Mouse (Mus musculus) layer of hippocampus, postnatal 14 days (tissue): Measurements from ENCODE around the gene Cacna1h. TPM values are rescaled to one million over a fixed set of nuclear protein-coding genes. Genes with fewer than 3 reads are reported as not detected.

ENCODE experiments used
- DNase-seq, 2 experiments: peaks; one replicate each; pipeline ENCODE4 v3.0.0; 2021 to 2022; ENCODE audit warnings: low spot score in 2 of 2, mixed read lengths in 1 of 2
- total RNA-seq, 2 experiments: library from RNA; stranded (reverse); gene quantifications; 2 replicates each; pipeline ENCODE4 v1.2.3; 2021

Gene Cacna1h
- total RNA-seq, 2 experiments from 2014 or later = 80.9 to 98.4 TPM

DNA sequence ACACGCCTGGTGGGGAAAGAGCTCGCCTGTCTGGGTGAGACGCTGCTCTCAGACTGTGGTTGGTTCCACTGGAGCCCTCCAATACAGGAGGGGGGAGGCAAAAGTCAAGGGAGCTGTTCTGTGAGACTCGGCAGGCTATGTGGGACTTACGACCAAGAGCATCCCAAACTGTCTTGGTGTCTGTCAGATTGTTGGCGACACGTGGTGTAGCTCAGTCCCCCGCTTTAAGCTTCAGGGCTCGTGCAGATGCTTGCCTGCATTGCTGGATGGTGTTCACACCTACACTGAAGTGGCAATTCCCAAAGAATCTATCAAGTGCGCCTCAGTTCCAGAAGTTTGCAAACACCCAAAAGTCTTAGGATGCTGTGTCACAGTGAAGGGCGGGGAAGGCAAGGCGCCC, 14.3 kb upstream of the Cacna1h start:
- DNase-seq = no peak

- DNase-seq = no peak
These were observed 12.3 kb upstream of the Cacna1h start for GRCm38 (mm10) chr17:25445841-25446240.

DNA sequence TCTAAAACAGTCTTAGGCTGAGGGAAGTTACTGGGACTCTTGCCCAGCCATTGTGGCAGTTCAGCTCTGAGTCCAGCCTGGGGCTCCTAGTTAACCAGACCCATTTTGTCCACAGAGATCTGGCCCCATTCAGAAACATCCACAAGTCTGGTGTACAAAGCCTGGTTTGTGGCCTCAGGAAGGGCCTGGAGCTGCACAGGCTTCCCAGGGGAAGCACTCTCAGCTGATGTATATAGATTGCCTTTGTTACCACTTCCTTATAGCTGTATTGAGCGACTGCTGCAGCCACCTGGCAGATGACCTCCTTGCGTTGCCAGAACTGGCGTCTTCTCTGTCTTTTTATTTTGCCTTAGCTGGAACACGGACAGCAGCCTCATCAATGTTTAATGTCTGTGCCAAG, 11.5 kb upstream of the Cacna1h start:
- no peak for DNase-seq

DNA sequence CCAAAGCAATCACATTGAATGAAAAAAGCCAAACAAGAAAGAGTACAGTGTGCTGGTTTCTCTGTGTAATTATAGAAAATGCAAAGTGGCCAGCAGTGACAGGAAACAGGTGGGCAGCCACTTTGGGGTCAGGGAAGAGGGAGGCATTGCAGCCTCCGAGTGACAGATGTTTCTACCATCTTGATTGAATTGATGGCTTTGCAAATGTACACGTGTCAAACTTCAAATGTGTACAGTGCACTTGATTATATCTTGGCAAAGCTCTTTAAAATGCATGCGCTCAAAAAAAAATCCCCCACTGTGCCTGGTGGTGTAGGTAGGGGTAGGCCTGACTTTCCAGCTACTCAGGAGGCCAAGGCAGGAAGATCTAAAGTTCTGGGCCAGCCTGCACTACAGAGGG, 9.3 kb upstream of the Cacna1h start:
- DNase-seq = no peak

- DNase-seq = no peak
These were observed 7.8 kb upstream of the Cacna1h start for GRCm38 (mm10) chr17:25441417-25441816.

DNA sequence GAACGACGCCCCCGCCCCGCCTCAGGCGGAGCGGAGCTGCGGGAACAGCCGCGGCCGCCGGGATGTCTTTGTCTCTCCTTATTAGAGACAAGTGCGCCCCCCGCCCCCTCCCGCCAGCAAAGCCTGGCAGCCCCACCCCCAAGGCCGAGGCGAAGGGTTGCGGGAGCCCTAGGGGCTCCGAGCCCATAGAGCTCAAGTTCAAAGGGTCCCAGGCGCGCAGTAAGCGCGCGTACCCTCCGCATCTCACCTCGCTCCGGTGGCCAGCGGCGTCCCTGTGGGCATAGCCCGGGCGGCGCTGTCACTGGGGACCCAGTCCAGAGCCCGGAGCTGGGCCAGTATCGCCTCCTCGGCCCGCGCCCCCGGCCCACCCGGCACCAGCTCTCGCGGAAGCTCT, 363 bp downstream of the Cacna1h start:
- DNase-seq = no peak

DNA sequence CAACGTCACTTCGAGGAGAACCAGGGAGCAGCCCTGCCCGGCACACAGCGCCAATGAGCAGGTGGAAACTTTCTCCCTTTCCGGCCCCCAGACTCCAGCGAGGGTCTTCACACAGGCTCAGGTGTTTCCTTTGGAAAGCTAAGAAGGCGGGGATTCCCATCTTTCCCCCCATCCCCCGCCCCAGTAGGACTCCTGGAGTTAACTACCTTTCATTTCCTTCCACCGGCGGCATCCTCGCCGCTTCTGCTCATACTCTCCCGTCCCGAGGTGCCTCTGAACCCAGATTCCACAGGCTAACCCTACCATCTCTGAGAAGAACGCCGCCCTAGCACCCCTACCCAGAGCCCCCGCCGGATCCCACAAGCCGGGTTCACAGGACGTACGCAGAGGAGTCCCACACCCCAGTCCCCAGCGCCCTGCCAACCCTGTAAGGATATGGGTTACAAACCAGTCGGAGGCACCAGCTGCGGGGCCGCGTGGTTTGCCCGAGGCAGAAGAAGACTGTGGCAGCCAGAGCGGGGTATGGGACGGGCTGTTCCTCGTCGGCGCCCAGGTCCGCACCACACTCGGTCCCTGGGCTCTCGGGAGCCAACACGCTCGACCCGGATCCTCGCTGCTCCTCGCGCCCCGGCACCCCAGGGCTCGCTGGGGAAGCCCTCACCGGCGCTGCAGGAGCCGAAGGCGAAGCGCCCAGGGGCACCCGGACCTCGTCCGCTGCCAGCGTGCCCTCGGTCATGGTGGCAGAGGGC, 976 bp downstream of the Cacna1h start:
- no peak for DNase-seq

GRCm38 (mm10) chr17:25430534-25430933, 3.0 kb downstream of the Cacna1h start:
- DNase-seq = no peak

GRCm38 (mm10) chr17:25429886-25430285, 3.7 kb downstream of the Cacna1h start:
- DNase-seq = no peak

DNA sequence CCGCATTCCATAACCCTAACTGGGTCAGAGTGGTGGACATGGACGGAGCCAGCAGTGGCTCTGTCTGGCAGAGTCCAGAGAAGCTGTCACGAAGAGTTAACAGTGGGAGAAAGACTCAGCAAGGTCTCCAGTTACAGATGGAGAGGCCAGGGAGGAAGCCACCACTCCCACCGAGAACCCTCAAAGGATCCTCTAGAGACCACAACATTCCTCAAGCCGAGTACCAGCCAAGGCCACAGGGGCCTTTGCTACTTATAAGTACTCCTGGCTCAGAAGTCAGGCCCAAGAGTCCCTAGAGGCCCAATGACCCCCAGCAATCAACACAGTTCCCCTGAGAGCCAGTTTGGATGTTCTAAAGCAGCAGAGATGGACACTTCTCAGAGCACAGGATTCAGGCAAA, 4.3 kb downstream of the Cacna1h start:
- no peak for DNase-seq

DNA sequence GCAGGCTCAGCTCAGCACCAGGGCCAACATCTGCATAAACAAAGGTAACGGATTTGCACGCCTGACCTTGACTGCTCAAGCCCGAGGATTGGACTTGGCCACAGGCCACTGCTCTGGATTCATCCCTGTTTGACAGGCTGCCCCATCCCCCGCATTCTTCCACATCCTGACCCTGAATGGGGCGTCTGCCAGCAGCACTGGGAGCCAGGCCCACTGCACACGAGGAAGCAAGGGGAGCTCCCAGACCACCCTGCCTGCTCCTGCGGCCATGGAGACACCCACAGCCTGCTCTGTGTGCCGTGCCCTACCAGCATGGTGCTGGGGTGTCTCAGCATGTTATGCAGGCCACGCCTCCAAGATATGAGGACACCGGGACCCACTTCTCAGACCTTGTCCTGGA, 6.1 kb downstream of the Cacna1h start:
- no peak for DNase-seq

DNA sequence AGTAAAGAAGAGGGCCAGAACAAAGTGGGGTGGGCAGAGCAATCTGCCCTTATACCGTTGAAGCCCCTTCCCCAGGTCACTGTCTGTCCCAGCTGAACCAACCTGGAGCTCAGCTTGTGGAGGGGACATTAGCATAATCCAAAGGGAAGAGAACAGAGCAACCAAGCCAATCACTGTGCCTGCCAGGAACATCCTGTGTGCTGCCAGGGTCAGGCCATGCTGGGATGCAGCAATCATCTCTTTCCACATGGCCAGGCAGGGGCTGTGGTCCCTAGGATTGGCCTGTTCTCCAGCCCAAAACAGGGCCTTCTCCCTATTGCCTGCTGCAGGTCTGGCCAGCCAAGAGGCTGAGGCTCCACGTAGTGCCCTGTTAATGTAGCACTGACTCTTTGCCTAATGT, 7.6 kb downstream of the Cacna1h start:
- DNase-seq = no peak

DNA sequence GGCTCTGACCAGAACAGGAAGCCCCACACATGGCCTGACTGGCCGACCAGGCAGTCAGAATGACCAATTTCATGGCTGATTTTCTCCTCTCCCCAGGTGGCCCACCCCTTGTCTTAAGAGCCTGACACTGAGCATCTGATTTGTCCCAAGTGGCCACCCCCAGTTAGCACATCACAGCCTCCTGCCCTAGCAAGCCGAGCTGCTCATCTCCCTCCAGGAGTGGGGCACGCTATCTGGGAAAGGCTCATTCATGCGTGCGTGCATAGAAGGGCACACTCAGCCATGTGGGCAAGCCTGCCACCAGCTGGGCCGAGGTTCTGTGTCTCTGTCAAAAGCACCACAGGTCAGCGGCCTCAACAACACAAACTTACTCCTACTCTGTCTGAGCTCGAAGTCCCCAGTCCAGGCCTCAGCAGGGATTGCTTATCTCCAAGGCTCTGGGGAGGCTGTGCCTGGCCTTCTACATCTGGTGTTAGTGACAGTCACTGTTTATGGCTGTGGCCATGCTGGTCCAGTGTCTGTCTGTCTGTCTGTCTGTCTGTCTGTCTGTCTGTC, 9.0 kb downstream of the Cacna1h start:
- no peak for DNase-seq

DNA sequence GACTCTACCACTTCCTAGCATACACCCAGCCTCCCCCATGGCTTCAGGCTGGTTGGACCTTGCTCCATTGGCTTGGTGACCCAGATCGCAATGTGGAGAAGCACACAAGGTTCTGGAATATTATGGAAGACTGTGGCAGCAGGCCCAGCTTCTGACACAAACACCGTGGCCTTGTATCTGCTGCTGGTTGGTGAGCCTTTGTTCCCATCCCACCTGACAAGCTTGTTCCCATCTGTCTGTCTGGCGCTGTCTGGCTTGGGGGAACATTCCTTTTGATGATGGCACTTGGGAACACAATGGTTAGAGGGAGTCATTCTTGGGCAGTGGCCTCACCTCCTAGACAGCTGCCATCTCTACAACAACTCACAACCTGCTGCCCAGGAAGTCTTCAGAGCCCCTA, 12.6 kb downstream of the Cacna1h start:
- no peak for DNase-seq

- DNase-seq = peak in 1 of 2 experiments; percentile 65
These were observed 14.7 kb downstream of the Cacna1h start for GRCm38 (mm10) chr17:25418926-25419325.

GRCm38 (mm10) chr17:25417990-25418389, 15.6 kb downstream of the Cacna1h start:
- DNase-seq = no peak

DNA sequence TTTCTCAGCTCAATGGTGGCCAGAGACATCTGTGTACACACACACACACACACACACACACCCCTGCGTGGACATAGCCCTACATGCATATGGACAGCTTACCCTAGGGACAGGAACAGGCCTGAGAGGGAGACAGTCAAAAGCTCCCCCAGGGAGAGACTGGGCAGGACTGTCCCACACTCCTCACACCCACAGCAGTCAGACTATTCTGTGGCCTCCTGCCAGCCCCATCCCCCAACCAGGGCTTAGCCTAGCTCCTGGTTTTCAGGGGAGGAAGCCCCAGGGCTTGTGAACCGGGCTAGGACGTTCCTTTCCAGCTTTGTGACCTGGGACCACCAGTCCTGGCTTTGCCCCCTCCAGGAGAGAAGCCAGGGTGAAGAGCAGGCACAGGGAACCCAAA, 17.4 kb downstream of the Cacna1h start:
- DNase-seq = no peak

DNA sequence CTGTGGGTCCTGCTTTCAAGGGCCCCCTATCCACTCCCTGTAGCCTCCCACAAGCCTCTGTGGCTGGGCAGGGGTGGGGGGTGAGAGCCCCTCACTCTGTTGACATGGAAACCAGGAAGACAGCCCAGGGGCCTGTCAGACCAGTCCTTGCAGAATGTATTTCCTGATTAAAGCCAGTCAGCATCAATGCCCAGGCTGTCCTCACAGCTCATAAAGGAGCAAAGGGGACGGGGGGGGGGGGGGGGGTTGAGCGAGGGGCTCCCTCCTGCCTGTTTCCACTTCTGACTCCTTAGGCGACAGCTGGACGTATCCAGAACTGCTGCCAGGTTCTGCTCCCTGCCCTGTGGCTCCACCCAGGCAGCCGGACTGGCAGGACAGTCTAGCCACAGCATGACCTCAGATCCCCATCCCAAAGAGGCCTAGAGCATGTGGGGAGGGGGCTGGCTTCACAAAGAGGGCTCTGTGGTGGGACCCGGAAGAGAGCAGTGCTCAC, 18.1 kb downstream of the Cacna1h start:
- no peak for DNase-seq

- no peak for DNase-seq
These were observed 18.7 kb downstream of the Cacna1h start for GRCm38 (mm10) chr17:25414917-25415316.

DNA sequence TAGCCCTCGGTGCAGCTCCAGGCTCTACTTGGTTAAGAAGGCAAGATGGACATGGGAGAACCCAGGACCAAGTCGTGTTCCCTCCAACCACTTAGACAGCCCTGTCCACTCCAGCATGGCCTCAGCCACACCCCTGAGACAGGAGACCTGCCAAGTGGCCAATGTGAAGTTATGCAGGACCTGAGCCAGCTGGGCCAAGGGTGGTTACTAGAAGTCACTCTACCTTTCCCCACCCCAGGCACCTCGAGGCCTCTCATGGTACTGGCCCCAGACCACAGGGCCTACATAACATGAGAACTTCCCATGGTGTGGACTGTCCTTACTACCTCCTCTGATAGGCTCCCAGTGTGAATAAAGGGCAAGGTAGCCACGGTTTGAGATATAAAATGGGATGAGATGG, 19.4 kb downstream of the Cacna1h start:
- DNase-seq = no peak

- no peak for DNase-seq
These were observed 22.3 kb downstream of the Cacna1h start for GRCm38 (mm10) chr17:25411251-25411650.

DNA sequence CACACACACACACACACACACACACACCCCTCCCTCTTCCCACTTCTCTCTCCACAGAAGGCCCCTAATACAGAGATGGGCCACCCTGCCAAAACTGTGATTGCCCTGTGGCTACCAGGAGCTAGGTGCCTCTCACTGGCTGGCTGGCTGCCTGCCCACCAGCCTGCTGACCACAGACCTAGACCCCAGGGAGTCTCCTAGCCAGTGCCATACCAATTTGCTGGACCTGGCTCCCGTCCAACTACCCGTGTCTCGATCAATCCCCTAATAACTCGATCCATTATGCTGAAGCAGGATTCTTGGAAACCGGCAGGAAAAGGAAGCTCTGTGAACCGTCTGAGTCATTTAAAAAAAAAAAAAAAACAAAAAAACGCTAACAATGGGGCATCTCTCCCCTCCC, 22.8 kb downstream of the Cacna1h start:
- no peak for DNase-seq

DNA sequence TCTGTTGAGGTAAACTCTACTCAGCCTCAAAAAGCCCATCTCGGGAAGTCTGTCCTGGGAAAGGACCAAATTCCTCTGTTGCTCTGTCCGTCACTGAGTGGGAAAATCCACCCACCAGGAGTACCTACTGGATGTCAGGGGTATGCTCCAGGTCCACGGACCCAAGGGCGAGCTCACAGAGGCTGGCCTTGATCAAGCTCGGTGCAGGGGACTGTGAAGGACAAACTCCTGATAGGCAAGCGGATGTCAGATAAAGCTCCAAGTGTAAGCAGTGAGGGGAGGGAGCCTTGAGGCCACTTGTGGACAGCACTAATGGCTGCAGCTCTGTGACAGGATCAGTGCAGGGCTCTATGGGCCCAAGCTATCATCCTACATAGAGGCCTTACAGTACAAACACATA, 23.4 kb downstream of the Cacna1h start:
- DNase-seq = no peak
